Mouse (Mus musculus) midbrain, embryonic 13.5 days (tissue): ENCODE results near the gene Vmn2r47. TPM values are rescaled to one million over a fixed set of nuclear protein-coding genes. Genes with fewer than 3 reads are reported as not detected.
"Not testable (repeated sequence)": the region's sequence is repeated elsewhere in the genome, so short reads cannot be mapped to it uniquely, and the experiment has no call there.

Experiments
- ATAC-seq: fragments of 200-750 bp; cut with Nextera tagmentation; 2 replicates; pipeline ENCODE4 v1.8.0; 2017; ENCODE audit warnings: mild to moderate bottlenecking, moderate TSS enrichment, moderate library complexity
- H3K27ac ChIP-seq: fragments of 300-500 bp; sonication (generic); 2 replicates; pipeline ENCODE4 v1.5.1; 2015; ENCODE audit warnings: inconsistent platforms, mild to moderate bottlenecking, moderate library complexity
- H3K27me3 ChIP-seq: fragments of 300-500 bp; sonication (generic); 2 replicates; pipeline ENCODE4 v1.6.1; 2015; ENCODE audit warnings: mild to moderate bottlenecking, inconsistent platforms
- H3K36me3 ChIP-seq: fragments of 300-500 bp; sonication (generic); 2 replicates; pipeline ENCODE4 v1.6.1; 2015; ENCODE audit warnings: mild to moderate bottlenecking, inconsistent platforms
- H3K4me1 ChIP-seq: fragments of 300-500 bp; sonication (generic); replicated peaks from 2 replicates; pipeline ENCODE4 v1.6.1; 2015; ENCODE audit warnings: inconsistent platforms
- H3K4me2 ChIP-seq: fragments of 300-500 bp; sonication (generic); replicated peaks from 2 replicates; pipeline ENCODE4 v1.6.1; 2015; ENCODE audit warnings: moderate library complexity, mild to moderate bottlenecking, inconsistent platforms
- H3K4me3 ChIP-seq: fragments of 300-500 bp; sonication (generic); replicated peaks from 2 replicates; pipeline ENCODE4 v1.5.1; 2015; ENCODE audit warnings: mild to moderate bottlenecking, inconsistent platforms
- H3K9ac ChIP-seq: fragments of 300-500 bp; sonication (generic); replicated peaks from 2 replicates; pipeline ENCODE4 v1.6.1; 2015; ENCODE audit warnings: mild to moderate bottlenecking, inconsistent platforms
- H3K9me3 ChIP-seq: fragments of 300-500 bp; sonication (generic); 2 replicates; pipeline ENCODE4 v1.6.1; 2016; ENCODE audit warnings: mild to moderate bottlenecking, inconsistent platforms
- WGBS: fragments of 180-500 bp; shearing (Covaris S2); methylation state at CpG from one replicate; pipeline ENCODE4 v1.1.7; 2015; 5-methylcytosine and 5-hydroxymethylcytosine counted together
- polyA plus RNA-seq: library from polyadenylated mRNA; unstranded; fragments of >200 nt; fragmentation: Nextera tagmentation; extraction: Ambion mirVana; gene quantifications from 2 replicates; pipeline ENCODE4 v1.2.1, GENCODE M21; 2015

The Vmn2r47 gene
- polyA plus RNA-seq = not detected in 2 replicates

- not testable (repeated sequence) for H3K36me3 ChIP-seq, H3K27me3 ChIP-seq, H3K9me3 ChIP-seq, H3K27ac ChIP-seq, H3K4me2 ChIP-seq, H3K9ac ChIP-seq, H3K4me3 ChIP-seq, ATAC-seq, H3K4me1 ChIP-seq
- no CpG with 5 or more reads among the region's 1 CpGs for WGBS
Measured at GRCm38 (mm10) chr7:9841225-9841624, at the start of gene Vmn2r47. TSS of gene Vmn2r47 (minus strand) at chr7:9841325.

- not testable (repeated sequence) for H3K4me2 ChIP-seq, H3K4me3 ChIP-seq, H3K4me1 ChIP-seq, ATAC-seq, H3K27me3 ChIP-seq, H3K27ac ChIP-seq, H3K9ac ChIP-seq, H3K36me3 ChIP-seq, H3K9me3 ChIP-seq
- WGBS = no CpG with 5 or more reads among the region's 1 CpGs
Measured at GRCm38 (mm10) chr7:9770471-9770870, 70.7 kb downstream of the Vmn2r47 start, which contains the start of gene Vmn2r46. TSS of gene Vmn2r46 (minus strand) at chr7:9770571.

Other genes starting within 250 kb of the Vmn2r47 start
- not detected in 2 replicates for gene Vmn2r46, start 70.8 kb downstream of the Vmn2r47 start, polyA plus RNA-seq
- not detected in 2 replicates for gene Vmn2r48, start 112.3 kb upstream of the Vmn2r47 start, polyA plus RNA-seq
- not detected in 2 replicates for gene Vmn2r49, start 150.9 kb upstream of the Vmn2r47 start, polyA plus RNA-seq
- not detected in 2 replicates for gene Vmn2r50, start 212.0 kb upstream of the Vmn2r47 start, polyA plus RNA-seq